Mouse (Mus musculus): ENCODE measurements around the gene Pak6. TPM values are rescaled to one million over a fixed set of nuclear protein-coding genes. Genes with fewer than 3 reads are reported as not detected.

Pak6 gene
- polyA plus RNA-seq, 2 experiments = 4.6 to 5.5 TPM

GRCm38 (mm10) chr2:118673686-118674465 lies 10.8 kb downstream of the Pak6 start:
- WGBS = 28% methylated on average over 15 of the region's 15 CpGs
- no peaks in the 10 kb centered on the region for H3K9me3 ChIP-seq (ENCODE audit: control insufficient read depth, low read length)
- no peak overlapping the region for H3K27ac ChIP-seq (replicated peaks; ENCODE audit: low read depth, low read length)

GRCm38 (mm10) chr2:118674500-118674899 lies 11.4 kb downstream of the Pak6 start:
- DNase-seq (ENCODE audit: low spot score) = no peak
- Histone ChIP-seq H3K9ac (ENCODE audit: low read depth, low read length, severe bottlenecking) (no peak overlapping the region), H3K27me3 (ENCODE audit: control insufficient read depth, insufficient read depth, low read length) (peaks cover 59% of the 10 kb centered on the region), H3K4me2 (replicated peaks; ENCODE audit: low read depth, low read length, severe bottlenecking) (no peak overlapping the region), H3K9me3 (ENCODE audit: control insufficient read depth, low read length) (no peaks in the 10 kb centered on the region), H3K27ac (replicated peaks; ENCODE audit: low read depth, low read length) (no peak overlapping the region), H3K36me3 (ENCODE audit: control insufficient read depth, insufficient read depth, low read length) (no peaks in the 10 kb centered on the region), H3K4me3 (replicated peaks; ENCODE audit: low read length) (no peak overlapping the region), H3K4me1 (ENCODE audit: control insufficient read depth, insufficient read depth, low read length) (no peaks in the 10 kb centered on the region; the same call in 1 of the 2 replicates)
- TF ChIP-seq POLR2A (IDR thresholded peaks at IDR 0.05; ENCODE audit: borderline replicate concordance, extremely low read depth, insufficient read depth, insufficient read length) = no peak
- ATAC-seq (ENCODE audit: low FRiP score, low read depth) = no peak
- 7% methylated on average over 7 of the region's 7 CpGs for WGBS

More at GRCm38 (mm10) chr2:118673686-118674465, 10.8 kb downstream of the Pak6 start:
- Histone ChIP-seq H3K27me3 (ENCODE audit: control insufficient read depth, insufficient read depth, low read length) (peaks cover 54% of the 10 kb centered on the region), H3K4me2 (replicated peaks; ENCODE audit: low read depth, low read length, severe bottlenecking) (no peak overlapping the region), H3K4me1 (ENCODE audit: control insufficient read depth, insufficient read depth, low read length) (no peaks in the 10 kb centered on the region; the same call in 1 of the 2 replicates), H3K9ac (ENCODE audit: low read depth, low read length, severe bottlenecking) (no peak overlapping the region), H3K36me3 (ENCODE audit: control insufficient read depth, insufficient read depth, low read length) (no peaks in the 10 kb centered on the region), H3K4me3 (replicated peaks; ENCODE audit: low read length) (no peak overlapping the region)
- TF ChIP-seq POLR2A (IDR thresholded peaks at IDR 0.05; ENCODE audit: borderline replicate concordance, extremely low read depth, insufficient read depth, insufficient read length) = no peak
- ATAC-seq (ENCODE audit: low FRiP score, low read depth) (no peak), DNase-seq (ENCODE audit: low spot score) (no peak)

GRCm38 (mm10) chr2:118676839-118677741 lies 14.0 kb downstream of the Pak6 start:
- no peak for DNase-seq (ENCODE audit: low spot score)
- no peak for TF ChIP-seq POLR2A (IDR thresholded peaks at IDR 0.05; ENCODE audit: borderline replicate concordance, extremely low read depth, insufficient read depth, insufficient read length)
- H3K4me1 ChIP-seq (ENCODE audit: control insufficient read depth, insufficient read depth, low read length) = no peaks in the 10 kb centered on the region; the same call in 1 of the 2 replicates
- H3K36me3 ChIP-seq (ENCODE audit: control insufficient read depth, insufficient read depth, low read length) = no peaks in the 10 kb centered on the region
- H3K9ac ChIP-seq (ENCODE audit: low read depth, low read length, severe bottlenecking) = peak overlapping the region; percentile 55
- no peaks in the 10 kb centered on the region for H3K9me3 ChIP-seq (ENCODE audit: control insufficient read depth, low read length)
- H3K4me2 ChIP-seq (replicated peaks; ENCODE audit: low read depth, low read length, severe bottlenecking) = peak overlapping the region; percentile 97
- H3K4me3 ChIP-seq (replicated peaks; ENCODE audit: low read length) = peak overlapping the region; percentile 47
- ATAC-seq (ENCODE audit: low FRiP score, low read depth) = no peak
- under 1% methylated on average over 50 of the region's 89 CpGs for WGBS
- no peak overlapping the region for H3K27ac ChIP-seq (replicated peaks; ENCODE audit: low read depth, low read length)
- peaks cover 60% of the 10 kb centered on the region for H3K27me3 ChIP-seq (ENCODE audit: control insufficient read depth, insufficient read depth, low read length)

DNA sequence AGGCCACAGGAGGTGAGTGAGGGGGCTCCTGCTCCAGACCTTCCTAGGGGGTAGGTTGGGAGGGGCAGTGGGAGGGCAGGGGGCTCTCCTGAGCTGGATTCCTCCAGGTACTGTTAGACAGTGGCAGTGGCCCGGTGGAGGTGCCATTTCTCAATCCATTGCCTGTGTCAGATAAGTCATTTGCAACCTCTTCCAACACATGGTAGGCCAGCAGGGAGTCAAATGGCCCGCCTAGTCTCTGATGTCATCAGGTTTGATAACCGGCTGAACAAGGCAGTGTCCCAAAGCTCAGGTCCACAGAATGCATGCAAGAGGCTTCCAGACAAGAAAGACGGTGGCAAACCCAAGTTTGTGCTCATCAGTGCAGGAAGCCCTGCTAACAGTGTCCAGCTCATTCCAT lies 14.7 kb downstream of the Pak6 start:
- Histone ChIP-seq H3K27ac (replicated peaks; ENCODE audit: low read depth, low read length) (no peak overlapping the region), H3K4me1 (ENCODE audit: control insufficient read depth, insufficient read depth, low read length) (no peaks in the 10 kb centered on the region; the same call in 1 of the 2 replicates), H3K36me3 (ENCODE audit: control insufficient read depth, insufficient read depth, low read length) (no peaks in the 10 kb centered on the region), H3K27me3 (ENCODE audit: control insufficient read depth, insufficient read depth, low read length) (peaks cover 60% of the 10 kb centered on the region), H3K4me2 (replicated peaks; ENCODE audit: low read depth, low read length, severe bottlenecking) (peak overlapping the region; percentile 97), H3K9ac (ENCODE audit: low read depth, low read length, severe bottlenecking) (peak overlapping the region; percentile 55), H3K9me3 (ENCODE audit: control insufficient read depth, low read length) (no peaks in the 10 kb centered on the region), H3K4me3 (replicated peaks; ENCODE audit: low read length) (peak overlapping the region; percentile 47)
- ATAC-seq (ENCODE audit: low FRiP score, low read depth) (no peak), DNase-seq (ENCODE audit: low spot score) (no peak)
- 15% methylated on average over 4 of the region's 4 CpGs for WGBS
- no peak for TF ChIP-seq POLR2A (IDR thresholded peaks at IDR 0.05; ENCODE audit: borderline replicate concordance, extremely low read depth, insufficient read depth, insufficient read length)

DNA sequence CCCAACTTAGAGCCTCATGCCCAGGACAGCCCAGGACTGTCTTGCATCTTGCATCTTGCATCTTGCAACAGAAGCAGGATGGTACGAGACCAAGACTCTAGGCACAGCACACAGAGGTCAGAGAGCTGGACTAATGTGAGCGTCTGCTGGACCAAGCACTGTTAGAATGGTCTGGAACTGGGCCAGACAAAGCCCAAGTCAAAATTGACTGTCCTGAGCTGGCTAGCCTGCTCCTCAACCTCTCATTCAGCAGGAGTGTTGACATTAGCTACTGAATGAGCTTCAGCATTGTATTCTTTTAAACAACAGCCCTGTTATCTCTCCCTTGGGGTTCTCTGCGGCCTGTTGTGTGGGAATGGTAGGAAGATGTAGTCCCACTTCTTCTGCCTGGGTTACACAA lies 16.5 kb downstream of the Pak6 start:
- peaks cover 47% of the 10 kb centered on the region for H3K27me3 ChIP-seq (ENCODE audit: control insufficient read depth, insufficient read depth, low read length)

More for the DNA sequence above, 16.5 kb downstream of the Pak6 start:
- Histone ChIP-seq H3K27ac (replicated peaks; ENCODE audit: low read depth, low read length) (no peak overlapping the region), H3K4me2 (replicated peaks; ENCODE audit: low read depth, low read length, severe bottlenecking) (no peak overlapping the region), H3K4me3 (replicated peaks; ENCODE audit: low read length) (no peak overlapping the region), H3K4me1 (ENCODE audit: control insufficient read depth, insufficient read depth, low read length) (no peaks in the 10 kb centered on the region; the same call in 1 of the 2 replicates), H3K9ac (ENCODE audit: low read depth, low read length, severe bottlenecking) (no peak overlapping the region), H3K9me3 (ENCODE audit: control insufficient read depth, low read length) (no peaks in the 10 kb centered on the region), H3K36me3 (ENCODE audit: control insufficient read depth, insufficient read depth, low read length) (no peaks in the 10 kb centered on the region)
- ATAC-seq (ENCODE audit: low FRiP score, low read depth) (no peak), DNase-seq (ENCODE audit: low spot score) (no peak)
- 89% methylated on average over 3 of the region's 3 CpGs for WGBS
- no peak for TF ChIP-seq POLR2A (IDR thresholded peaks at IDR 0.05; ENCODE audit: borderline replicate concordance, extremely low read depth, insufficient read depth, insufficient read length)
